Mouse (Mus musculus): ENCODE measurements around the gene Slc41a3. TPM values are rescaled to one million over a fixed set of nuclear protein-coding genes. Genes with fewer than 3 reads are reported as not detected.
"Not testable (repeated sequence)": the region's sequence is repeated elsewhere in the genome, so short reads cannot be mapped to it uniquely, and the experiment has no call there.

Gene Slc41a3
- total RNA-seq, 4 experiments from 2014 or later: 5.4 to 8.5 (median 7.0) TPM

- no peak for DNase-seq (ENCODE audit: low spot score in 2 of 2)
Measured at GRCm38 (mm10) chr6:90623456-90623836, 18.9 kb downstream of the Slc41a3 start.

DNA sequence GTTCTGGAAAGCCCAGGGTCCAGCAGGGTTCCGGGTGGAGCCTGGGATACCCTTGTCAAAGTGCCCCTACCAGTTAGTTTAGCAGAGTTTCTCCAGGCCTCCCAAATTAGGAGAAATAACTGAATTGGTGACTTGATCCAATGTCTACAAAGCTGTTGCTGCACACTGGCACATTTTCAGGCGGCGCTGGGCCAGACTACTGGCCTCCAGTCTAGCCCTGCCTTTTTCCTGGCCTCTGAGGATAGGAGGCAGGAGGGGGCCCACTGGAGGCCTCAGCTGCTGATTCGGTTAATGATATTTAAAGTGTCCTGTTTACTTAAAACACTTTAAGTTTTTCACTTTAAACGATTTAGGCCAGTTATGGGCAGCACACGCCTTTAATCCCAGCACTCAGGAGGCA, 19.7 kb downstream of the Slc41a3 start:
- DNase-seq (ENCODE audit: low spot score in 2 of 2): no peak

GRCm38 (mm10) chr6:90624733-90625132, 20.2 kb downstream of the Slc41a3 start:
- DNase-seq (ENCODE audit: low spot score in 2 of 2): no peak

- no peak for DNase-seq (ENCODE audit: low spot score in 2 of 2)
Measured at GRCm38 (mm10) chr6:90625207-90625994, 20.9 kb downstream of the Slc41a3 start.

GRCm38 (mm10) chr6:90627556-90627955, 23.0 kb downstream of the Slc41a3 start:
- DNase-seq (ENCODE audit: low spot score in 2 of 2): no peak

GRCm38 (mm10) chr6:90629506-90629905, 25.0 kb downstream of the Slc41a3 start:
- DNase-seq (ENCODE audit: low spot score in 2 of 2): no peak

- no peak for DNase-seq (ENCODE audit: low spot score in 2 of 2)
Measured at GRCm38 (mm10) chr6:90630427-90630826, 25.9 kb downstream of the Slc41a3 start.

DNA sequence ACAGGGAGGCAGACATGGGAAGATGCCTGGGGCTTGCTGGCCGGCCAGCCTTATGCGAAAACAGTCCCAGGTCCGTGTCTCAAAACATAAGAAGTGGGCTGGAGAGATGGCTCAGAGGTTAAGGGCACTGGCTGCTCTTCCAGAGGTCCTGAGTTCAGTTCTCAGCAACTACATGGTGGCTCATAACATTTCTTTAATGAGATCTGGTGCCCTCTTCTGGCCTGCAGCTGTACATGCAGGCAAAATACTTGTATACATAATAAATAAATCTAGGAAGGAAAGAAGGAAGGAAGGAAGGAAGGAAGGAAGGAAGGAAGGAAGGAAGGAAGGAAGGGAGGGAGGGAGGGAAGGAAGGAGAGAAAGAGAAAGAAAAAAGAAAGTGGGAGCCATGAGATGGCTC, 28.0 kb downstream of the Slc41a3 start:
- DNase-seq (ENCODE audit: low spot score in 2 of 2): not testable (repeated sequence)

DNA sequence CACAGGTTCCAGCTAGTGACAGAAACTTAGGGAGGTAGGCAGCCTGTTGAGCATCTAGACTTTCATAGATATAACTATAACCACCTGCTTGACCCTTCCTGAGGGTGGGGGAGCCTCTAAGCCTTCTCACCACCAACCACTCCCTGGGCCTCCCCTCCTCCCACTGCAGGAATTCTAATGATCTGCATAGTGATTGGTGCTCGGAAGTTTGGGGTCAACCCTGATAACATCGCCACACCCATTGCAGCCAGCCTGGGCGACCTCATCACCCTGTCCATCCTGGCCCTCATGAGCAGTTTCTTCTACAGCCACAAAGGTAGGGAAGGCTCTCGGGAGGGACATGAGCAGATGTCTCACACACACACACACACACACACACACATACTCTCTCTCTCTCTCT, 30.6 kb downstream of the Slc41a3 start:
- DNase-seq (ENCODE audit: low spot score in 2 of 2): no peak

GRCm38 (mm10) chr6:90635611-90636010, 31.1 kb downstream of the Slc41a3 start:
- DNase-seq (ENCODE audit: low spot score in 2 of 2): no peak

GRCm38 (mm10) chr6:90643057-90643456, 38.5 kb downstream of the Slc41a3 start:
- DNase-seq (ENCODE audit: low spot score in 2 of 2): no peak

DNA sequence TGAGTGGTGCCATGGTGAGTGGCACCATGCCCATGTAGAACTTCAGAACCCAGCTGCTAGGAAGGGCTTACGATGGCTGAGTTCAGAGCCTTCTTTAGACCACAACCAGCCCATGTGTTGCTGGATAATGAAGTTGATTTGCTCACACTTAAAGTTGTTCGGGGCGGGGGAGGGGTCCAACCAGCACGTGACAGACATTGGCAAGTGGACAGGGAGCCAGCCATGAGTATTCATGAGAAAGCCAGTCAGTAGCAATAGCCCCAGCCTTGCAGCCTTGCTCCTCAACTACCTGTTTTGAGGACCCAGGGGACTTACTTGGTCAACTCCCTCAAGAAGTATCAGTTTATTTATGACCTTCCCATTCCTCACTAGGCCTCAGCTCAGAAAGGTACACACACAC, 40.4 kb downstream of the Slc41a3 start:
- DNase-seq (ENCODE audit: low spot score in 2 of 2): no peak

GRCm38 (mm10) chr6:90648391-90648790, 43.9 kb downstream of the Slc41a3 start:
- DNase-seq (ENCODE audit: low spot score in 2 of 2): no peak

DNA sequence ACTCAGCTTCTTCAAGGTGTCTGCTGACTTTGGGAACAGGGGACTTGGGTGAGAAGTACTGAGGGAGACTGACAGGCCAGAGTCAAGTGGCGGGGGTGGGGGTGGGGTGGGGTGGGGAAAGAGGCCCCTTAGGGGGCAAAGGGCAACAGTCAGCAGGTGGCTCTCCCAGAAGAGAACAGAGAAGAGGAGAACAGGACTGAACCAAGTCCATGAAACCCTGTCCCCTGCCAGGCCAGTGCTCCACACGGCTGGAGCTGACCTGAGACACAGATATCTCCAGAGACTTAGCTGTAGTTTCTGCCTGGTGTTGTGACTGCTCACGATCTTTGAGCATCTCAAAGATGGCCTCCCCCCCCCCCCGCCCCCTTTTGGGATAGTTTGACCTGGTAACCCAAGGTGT, 44.8 kb downstream of the Slc41a3 start:
- DNase-seq (ENCODE audit: low spot score in 2 of 2): no peak

DNA sequence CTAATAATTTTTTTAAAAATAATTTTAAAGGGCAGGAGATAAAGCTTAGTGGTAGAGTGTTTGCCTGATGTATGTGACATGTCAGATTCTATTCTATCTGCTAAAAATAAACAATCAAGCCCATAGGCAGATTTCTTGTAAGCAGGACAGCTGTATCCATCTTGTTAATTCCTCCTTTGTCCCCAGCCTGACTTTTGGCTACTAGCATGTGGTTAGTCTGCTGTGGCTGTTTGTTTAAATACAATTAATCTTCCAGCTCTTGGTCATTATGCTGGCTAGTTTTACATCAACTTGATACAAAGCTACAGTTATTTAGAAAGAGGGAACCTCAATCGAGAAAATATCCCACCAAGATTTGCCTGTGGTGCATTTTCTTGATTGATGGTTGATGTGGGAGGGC, 46.1 kb downstream of the Slc41a3 start:
- DNase-seq (ENCODE audit: low spot score in 2 of 2): no peak

GRCm38 (mm10) chr6:90653736-90654135, 49.2 kb downstream of the Slc41a3 start:
- no peak for DNase-seq (ENCODE audit: low spot score in 2 of 2)

GRCm38 (mm10) chr6:90656344-90656850, 51.9 kb downstream of the Slc41a3 start:
- not testable (repeated sequence) for DNase-seq (ENCODE audit: low spot score in 2 of 2)

GRCm38 (mm10) chr6:90659913-90660312, 55.4 kb downstream of the Slc41a3 start:
- no peak for DNase-seq (ENCODE audit: low spot score in 2 of 2)

GRCm38 (mm10) chr6:90660398-90661028, 56.0 kb downstream of the Slc41a3 start:
- DNase-seq (ENCODE audit: low spot score in 2 of 2): no peak

DNA sequence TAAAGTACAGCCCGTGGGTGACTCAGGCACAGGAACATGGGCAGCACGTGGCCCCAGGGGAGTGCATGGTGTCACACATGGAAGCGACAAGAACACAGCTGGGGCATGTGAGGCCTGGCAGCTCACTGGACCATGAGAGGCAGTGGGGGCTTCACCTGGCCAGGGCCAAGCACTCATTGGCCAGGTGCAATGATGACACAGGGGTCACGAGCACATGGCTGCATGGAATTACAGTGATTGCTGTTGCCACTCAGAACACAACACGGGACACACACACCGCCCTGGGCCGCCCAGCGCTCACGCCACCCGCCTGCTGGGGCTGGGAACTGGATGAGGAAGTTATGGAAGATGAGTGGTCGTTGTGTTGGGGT, 56.5 kb downstream of the Slc41a3 start:
- DNase-seq (ENCODE audit: low spot score in 2 of 2): no peak

- DNase-seq (ENCODE audit: low spot score in 2 of 2): no peak
Measured at GRCm38 (mm10) chr6:90662148-90662547, 57.6 kb downstream of the Slc41a3 start.

GRCm38 (mm10) chr6:90663736-90664135, 59.2 kb downstream of the Slc41a3 start:
- no peak for DNase-seq (ENCODE audit: low spot score in 2 of 2)

DNA sequence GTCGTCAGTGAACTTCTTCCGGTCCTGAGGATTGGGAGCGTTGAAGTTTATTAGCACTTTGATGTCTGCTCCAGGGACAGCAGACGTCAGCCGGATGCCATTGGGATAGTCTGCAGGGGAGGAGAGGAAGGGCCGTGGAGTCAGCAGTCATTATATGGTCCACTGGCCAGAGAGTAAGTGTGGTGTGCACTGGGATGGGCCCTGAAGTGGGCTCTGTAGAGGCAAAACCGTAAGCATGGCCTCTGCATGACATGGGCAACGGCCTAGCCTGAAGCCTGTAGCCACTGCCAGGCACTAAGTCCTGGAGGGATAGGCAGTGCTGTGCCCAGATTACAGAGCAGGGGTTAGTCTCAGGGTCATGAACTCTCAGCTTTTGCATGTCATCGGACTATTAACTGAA, 64.2 kb downstream of the Slc41a3 start:
- no peak for DNase-seq (ENCODE audit: low spot score in 2 of 2)
